Mouse (Mus musculus) left cerebral cortex, postnatal 14 days (tissue): ENCODE measurements around the gene Gm8879. TPM values are rescaled to one million over a fixed set of nuclear protein-coding genes. Genes with fewer than 3 reads are reported as not detected.
"Not testable (repeated sequence)": the region's sequence is repeated elsewhere in the genome, so short reads cannot be mapped to it uniquely, and the experiment has no call there.

Experiments
- DNase-seq, 2 experiments: peaks; one replicate each; pipeline ENCODE4 v3.0.0; 2021 to 2022; ENCODE audit warnings: low spot score in 2 of 2, mixed read lengths in 1 of 2
- intact Hi-C: fragments of 180-260 bp; cut with DNase I; formaldehyde crosslinking; loops from one replicate; pipeline ENCODE4 v1.15.1; 2025
- long read RNA-seq, 2 experiments: library from polyadenylated mRNA; stranded (forward); transcript quantifications; one replicate each; pipeline ENCODE4 v2.0.0; 2021
- total RNA-seq, 2 experiments: library from RNA; stranded (reverse); gene quantifications; 2 replicates each; pipeline ENCODE4 v1.2.3; 2021

Gm8879 gene
- total RNA-seq, result not detected
- long read RNA-seq, experiment 1, result 0 reads
- long read RNA-seq, experiment 2, result 0 reads

DNA sequence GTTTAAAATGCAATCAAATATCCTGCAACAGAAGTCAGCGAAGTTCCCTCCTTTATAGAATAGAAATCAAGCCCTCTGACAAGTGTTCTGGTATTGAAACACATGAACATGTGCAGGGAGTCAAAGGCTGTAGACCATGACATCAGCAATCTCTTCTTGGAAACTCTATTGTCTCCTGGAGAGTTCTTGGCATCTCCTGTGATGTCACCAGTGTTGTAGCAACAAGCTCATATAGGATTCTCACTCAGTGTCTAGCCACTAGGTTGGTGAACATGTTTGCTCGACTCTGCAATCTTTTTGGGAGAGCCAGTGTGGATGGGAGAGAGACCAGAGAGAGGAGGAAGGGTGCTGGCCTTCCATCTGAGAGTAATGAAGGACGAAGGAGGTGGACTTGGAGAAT is at the start of gene Gm8879:
Gene Gm8879, plus strand, starts transcription at position 301 of the 400 bp plus-strand sequence.
- DNase-seq, intact Hi-C loops: not testable (repeated sequence)

DNA sequence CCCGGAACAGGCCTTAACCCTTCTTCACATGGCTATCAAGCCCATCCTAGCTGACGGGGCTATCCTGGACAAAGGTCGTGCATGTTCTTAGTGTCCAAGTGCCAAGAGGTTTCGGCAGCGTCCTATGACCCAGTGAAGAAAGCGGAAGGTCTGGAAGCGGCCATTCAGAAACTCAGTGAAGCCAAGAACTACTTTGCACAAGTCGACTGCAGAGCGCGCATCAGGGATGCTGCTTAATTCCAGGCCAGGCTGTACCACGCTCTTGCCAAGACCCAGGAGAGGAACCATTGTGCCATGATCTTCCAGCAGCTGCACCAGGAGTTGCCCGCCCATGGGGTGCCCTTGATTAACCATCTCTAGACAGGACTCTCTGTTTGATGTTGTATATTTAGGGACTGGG is 10.6 kb downstream of the Gm8879 start:
- not testable (repeated sequence) for DNase-seq

More for the DNA sequence above, 10.6 kb downstream of the Gm8879 start:
- intact Hi-C loops, result not testable (repeated sequence)

Other genes with a start within 250 kb of the Gm8879 start
- not detected for gene Gm8871, start 179.8 kb upstream of the Gm8879 start, total RNA-seq
- gene Gm8857, start 179.8 kb upstream of the Gm8879 start, total RNA-seq, result not detected
- not detected for gene Gm5861, start 55.4 kb downstream of the Gm8879 start, total RNA-seq
- not detected for gene Gm8890, start 128.4 kb downstream of the Gm8879 start, total RNA-seq
- gene Speer1, start 213.9 kb downstream of the Gm8879 start, total RNA-seq, result not detected